Mouse (Mus musculus) monocyte, adult 5-6 weeks (primary cell): Measurements from ENCODE around the gene Aprt. TPM values are rescaled to one million over a fixed set of nuclear protein-coding genes. Genes with fewer than 3 reads are reported as not detected.
"Not testable (repeated sequence)": the region's sequence is repeated elsewhere in the genome, so short reads cannot be mapped to it uniquely, and the experiment has no call there.

Experiments
- ATAC-seq: fragments of 153-309, 156-312 bp; replicated peaks from 2 replicates; pipeline ENCODE4 v1.8.0; 2017; ENCODE audit warnings: mild to moderate bottlenecking; ENCODE audit not compliant: low TSS enrichment, insufficient number of reproducible peaks, severe bottlenecking, poor library complexity, low FRiP score
- total RNA-seq: library from RNA; stranded (forward); fragments of 200-1000, 200-491, 200-594 nt; gene quantifications from 3 replicates; pipeline ENCODE4 v1.2.3, GENCODE M21; 2017

Aprt gene
- total RNA-seq, 1 experiment from 2014 or later: 30.5 TPM

GRCm38 (mm10) chr8:122593783-122594507 is 17.2 kb upstream of the Aprt start:
- ATAC-seq: no peak

DNA sequence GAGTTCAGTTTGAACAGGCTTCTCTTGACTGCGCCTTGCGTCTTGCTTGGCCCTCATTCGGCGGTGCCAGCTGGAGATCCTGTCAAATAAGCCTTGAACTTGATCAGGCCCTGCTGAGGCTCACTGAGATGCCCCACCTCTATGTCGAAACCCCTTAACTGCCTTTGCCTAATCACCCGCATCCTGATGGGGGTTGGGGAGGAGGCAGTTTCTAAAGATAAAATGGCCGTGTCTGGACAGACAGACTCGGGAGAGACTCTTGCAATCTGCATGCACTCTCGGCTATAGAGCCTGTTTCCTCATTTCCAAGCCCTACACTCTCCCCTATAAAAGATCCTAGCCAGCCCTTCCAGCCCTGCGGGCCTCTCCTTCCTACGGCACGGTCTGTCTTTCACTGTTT is 16.5 kb upstream of the Aprt start:
- peak; percentile 57 for ATAC-seq

DNA sequence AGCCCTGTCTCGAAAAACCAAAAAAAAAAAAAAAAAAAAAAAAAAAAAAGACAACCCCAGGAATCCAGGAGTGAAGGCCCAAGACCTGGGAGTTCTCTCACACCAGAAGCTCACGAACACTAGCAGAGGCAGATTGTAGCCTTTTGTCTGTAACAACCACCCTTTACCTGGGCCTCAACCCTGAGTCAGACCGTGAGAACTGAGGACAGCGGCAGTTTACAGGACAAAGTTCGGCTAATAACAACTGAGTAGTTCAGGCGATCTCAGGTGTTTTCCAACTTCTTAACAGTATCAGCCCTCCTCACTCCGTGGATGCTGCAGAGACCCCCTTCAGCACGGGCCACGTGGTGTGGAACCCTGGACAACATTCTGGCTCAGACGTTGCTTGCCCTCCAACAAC is 10.0 kb upstream of the Aprt start:
- ATAC-seq: no peak

DNA sequence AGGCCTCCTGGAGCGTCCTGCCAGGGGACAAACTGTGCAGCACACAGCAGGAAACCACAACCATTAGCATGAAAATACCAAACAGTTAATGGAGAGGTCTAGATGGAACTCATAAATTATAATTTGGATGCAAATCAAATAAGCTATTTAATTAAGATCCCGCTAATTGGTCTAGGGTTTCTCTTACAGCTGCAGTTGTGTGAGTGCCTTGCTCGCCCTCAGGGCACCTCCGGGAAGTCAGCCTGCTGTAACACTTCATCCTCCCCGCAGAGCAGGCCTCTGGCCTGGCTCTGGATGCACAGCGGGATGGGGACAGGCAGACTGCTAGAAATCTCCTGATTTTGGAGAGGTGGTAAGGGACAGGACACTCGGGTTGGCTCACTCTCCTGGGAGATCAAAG is 9.5 kb upstream of the Aprt start:
- ATAC-seq: no peak

- peak; percentile 45 for ATAC-seq
These were observed 8.7 kb upstream of the Aprt start for GRCm38 (mm10) chr8:122585411-122585891.

DNA sequence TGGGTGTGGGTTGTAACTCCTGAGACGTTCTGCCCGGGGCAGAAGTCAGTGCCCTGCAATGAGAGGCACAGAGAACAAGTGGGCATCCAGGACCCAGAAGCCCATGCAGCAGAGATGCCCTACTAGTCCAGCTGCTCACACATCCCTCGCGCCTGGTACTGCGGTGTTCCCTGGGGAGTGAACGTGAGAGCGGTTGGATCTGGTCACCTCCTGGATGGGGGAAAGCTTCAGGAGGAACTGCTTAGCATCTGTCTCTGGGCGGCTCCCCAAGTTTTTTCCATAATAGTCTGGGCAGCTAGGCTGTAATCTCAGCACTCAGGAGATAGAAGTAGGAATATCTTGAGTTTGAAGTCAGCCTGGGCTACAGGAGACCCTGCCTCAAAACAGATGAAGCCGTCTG is 8.3 kb upstream of the Aprt start:
- ATAC-seq: no peak

DNA sequence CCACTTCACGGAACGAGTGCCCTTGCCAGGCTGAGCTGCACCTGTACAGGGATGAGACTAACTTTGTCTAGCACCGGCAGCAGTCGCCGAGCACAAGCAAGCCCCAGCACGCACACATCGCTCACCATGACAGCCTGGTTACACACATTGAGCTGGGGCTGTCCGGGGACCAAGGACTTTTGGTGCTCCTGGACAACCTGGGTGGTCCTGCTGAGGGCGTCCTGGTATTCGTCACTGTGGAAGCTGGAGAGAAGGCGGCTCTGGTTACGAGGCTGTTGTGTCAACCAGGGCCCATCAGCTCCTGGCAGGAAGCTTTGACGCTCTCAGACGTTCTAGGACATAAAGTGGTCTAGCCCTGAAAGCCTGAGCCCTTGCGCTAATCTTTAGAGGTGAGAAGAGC is 4.2 kb upstream of the Aprt start:
- no peak for ATAC-seq

DNA sequence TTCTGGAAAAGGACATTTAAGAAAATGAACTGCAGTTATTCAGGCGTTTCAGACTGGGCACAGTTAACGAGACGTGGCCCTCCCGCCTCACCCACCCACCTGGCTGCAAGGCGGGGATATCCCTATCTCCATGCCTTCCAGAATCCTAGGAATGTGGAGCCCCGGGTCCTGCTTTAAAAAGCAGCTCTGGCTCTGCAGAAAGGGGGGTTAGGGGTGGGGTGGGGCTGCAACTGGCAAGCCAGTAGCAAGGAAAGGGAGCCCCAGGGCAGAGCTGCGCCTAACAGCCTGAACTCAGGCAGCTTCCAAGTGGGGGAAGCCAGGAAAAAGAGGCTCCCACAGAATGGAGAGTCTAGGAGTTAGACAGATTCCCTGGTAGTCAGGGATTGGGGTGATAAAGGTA is 2.5 kb upstream of the Aprt start:
- no peak for ATAC-seq

DNA sequence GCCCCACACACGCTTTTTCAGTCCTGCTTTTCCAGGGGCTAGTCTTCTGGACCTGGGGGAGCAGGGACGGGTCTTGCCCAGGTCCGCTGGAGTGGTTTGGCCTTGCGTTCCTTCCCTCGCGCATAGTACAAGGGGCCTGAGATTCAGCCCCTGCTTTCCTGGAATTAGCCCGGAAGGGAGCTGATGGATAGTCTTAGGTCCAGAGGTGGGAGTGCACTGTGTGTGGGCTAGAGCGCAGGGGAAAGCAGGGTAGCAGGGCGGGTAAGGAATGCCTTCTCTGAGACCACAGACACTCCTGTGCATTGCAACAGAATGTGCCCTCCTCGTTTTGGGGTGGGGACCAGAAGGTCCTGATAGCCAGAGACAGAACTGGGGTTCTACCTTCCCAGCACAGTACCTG is 407 bp upstream of the Aprt start:
- ATAC-seq: no peak

- ATAC-seq: 0 out of 2 replicates have a peak, but pooled peaks have one; percentile 9
These were observed 718 bp downstream of the Aprt start for GRCm38 (mm10) chr8:122575735-122576647.

DNA sequence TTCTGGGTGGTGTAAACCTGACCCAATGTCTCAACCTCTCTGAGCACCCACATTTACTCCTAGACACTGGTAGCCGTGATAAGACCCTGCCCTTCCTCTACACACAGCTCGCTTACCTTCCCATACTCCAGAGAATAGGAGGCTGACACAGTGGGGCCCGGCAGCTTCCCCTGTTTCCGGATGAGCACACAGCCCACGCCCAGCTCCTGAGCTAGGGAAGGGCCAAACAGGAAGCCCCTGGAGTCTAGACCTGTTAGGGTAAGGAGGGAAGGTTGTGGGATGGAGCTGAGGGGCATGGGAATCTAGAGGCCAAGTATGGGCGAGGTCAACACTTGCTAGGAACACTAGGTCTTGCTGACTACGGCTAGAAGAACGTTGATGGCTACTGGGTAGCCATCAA is 1.4 kb downstream of the Aprt start:
- ATAC-seq: no peak

DNA sequence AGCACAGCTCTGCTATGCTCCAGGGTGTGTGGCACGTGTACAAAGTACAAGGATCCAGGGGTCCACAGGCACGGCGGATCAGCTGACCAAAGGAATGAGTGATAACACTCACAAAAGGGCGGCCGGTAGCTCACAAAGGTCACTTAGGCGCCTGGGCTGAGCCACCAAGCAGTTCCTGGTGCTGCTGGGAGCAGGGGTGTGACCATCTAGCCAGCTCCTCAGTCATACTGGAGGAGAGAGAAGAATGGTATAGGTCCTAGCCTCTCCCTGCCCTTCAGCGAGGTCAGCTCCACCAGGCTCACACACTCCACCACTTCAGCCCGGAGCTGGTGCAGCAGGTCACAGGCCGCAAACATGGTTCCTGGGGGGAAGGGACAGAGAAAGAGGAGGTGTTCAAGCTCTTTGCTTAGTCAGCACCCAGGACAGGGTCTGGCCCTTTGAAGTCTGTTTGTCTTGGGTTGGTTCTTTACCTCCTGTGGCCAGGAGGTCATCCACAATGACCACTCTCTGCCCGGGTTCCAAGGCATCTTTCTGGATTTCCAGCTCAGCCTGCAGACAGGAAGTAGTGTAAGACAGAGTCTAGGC is 1.9 kb downstream of the Aprt start:
- no peak for ATAC-seq

- ATAC-seq: no peak
These were observed 2.4 kb downstream of the Aprt start for GRCm38 (mm10) chr8:122574264-122574663.

DNA sequence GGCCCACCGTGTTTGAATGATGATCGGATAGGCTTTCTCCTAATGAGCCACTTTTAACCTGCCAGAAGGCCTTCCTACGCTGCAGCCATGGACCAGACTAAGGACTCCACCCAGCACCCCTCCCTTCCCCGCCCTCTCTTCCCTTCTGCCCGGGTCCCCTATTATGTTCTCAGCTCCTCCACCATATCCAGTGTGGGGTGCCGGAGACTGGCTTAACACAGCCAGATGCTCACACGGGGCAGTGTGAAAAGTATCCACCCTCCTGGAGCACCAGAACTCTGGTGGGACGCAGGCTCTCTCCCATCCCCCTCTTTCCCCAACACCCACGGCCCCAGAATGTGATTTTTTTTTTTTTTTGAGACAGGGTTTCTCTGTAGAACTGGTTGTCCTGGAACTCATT is 3.1 kb downstream of the Aprt start:
- ATAC-seq: no peak

- not testable (repeated sequence) for ATAC-seq
These were observed 3.5 kb downstream of the Aprt start for GRCm38 (mm10) chr8:122573176-122573575.

- no peak for ATAC-seq
These were observed 4.0 kb downstream of the Aprt start for GRCm38 (mm10) chr8:122572751-122573150.

GRCm38 (mm10) chr8:122571750-122572267 is 4.9 kb downstream of the Aprt start:
- ATAC-seq: no peak

- no peak for ATAC-seq
These were observed 5.6 kb downstream of the Aprt start for GRCm38 (mm10) chr8:122571153-122571552.

DNA sequence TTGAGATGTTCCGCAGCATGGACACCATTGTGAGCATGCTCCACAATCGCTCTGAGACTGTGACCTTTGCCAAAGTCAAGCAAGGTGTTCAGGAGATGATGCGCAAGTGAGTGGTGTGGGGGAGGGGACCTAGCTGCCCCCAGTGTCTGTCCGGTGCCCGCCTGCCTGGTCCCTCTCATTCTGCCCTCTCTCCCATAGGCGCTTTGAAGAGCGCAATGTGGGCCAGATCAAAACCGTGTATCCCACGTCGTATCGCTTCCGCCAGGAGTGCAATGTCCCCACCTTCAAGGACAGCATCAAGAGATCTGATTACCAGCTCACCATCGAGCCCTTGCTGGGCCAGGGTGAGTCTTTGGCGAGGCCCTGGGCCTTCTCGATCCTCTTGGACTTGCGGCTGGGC is 6.7 kb downstream of the Aprt start:
- no peak for ATAC-seq
